Mouse (Mus musculus) myocyte (in vitro differentiated cells): ENCODE results near the gene Lag3. TPM values are rescaled to one million over a fixed set of nuclear protein-coding genes. Genes with fewer than 3 reads are reported as not detected.

ENCODE experiments used
- H3K27me3 ChIP-seq: one replicate; pipeline ENCODE4 v1.6.1; 2011; ENCODE audit not compliant: control insufficient read depth, insufficient read depth, insufficient read length
- H3K36me3 ChIP-seq: one replicate; pipeline ENCODE4 v1.6.1; 2011; ENCODE audit not compliant: control insufficient read depth, insufficient read depth
- H3K4me2 ChIP-seq: one replicate; pipeline ENCODE4 v1.6.1; 2011; ENCODE audit warnings: low read depth, control low read depth
- H3K4me3 ChIP-seq: one replicate; pipeline ENCODE4 v1.5.1; 2011; ENCODE audit warnings: mild to moderate bottlenecking, control low read depth, moderate library complexity
- H3K79me2 ChIP-seq: one replicate; pipeline ENCODE4 v1.6.1; 2011; ENCODE audit not compliant: control insufficient read depth, insufficient read depth
- H3ac ChIP-seq: one replicate; pipeline ENCODE4 v1.6.1; 2011; ENCODE audit not compliant: control insufficient read depth, insufficient read length
- CEBPB ChIP-seq: IDR thresholded peaks from 2 replicates; pipeline ENCODE4 v1.6.1; 2011; ENCODE audit warnings: mild to moderate bottlenecking, moderate library complexity; ENCODE audit not compliant: poor library complexity, insufficient read depth, severe bottlenecking
- E2F4 ChIP-seq: IDR thresholded peaks from one replicate; pipeline ENCODE4 v1.6.1; 2011; ENCODE audit warnings: mild to moderate bottlenecking, control low read depth, moderate library complexity; ENCODE audit not compliant: insufficient read depth
- MAX ChIP-seq: IDR thresholded peaks from one replicate; pipeline ENCODE4 v1.6.1; 2011; ENCODE audit warnings: low read depth, mild to moderate bottlenecking, control low read depth
- MYOD1 ChIP-seq, 3 experiments: IDR thresholded peaks; one replicate each; pipeline ENCODE4 v1.6.1; 2011; ENCODE audit warnings: control low read depth in 2 of 3, low read depth in 2 of 3, mild to moderate bottlenecking in 2 of 3, moderate library complexity in 1 of 3; ENCODE audit not compliant: insufficient read length in 2 of 3, control insufficient read depth in 1 of 3
- MYOG ChIP-seq, 3 experiments: IDR thresholded peaks; one replicate each; pipeline ENCODE4 v1.6.1; 2011; ENCODE audit warnings: control low read depth in 2 of 3, low read depth in 2 of 3, mild to moderate bottlenecking in 2 of 3; ENCODE audit not compliant: insufficient read length in 2 of 3, control insufficient read depth in 1 of 3, insufficient read depth in 1 of 3
- POLR2A ChIP-seq: IDR thresholded peaks from one replicate; pipeline ENCODE4 v1.6.1; 2011; ENCODE audit warnings: low read depth, mild to moderate bottlenecking, control low read depth, moderate library complexity; ENCODE audit not compliant: insufficient read length
- POLR2AphosphoS2 ChIP-seq: IDR thresholded peaks from one replicate; pipeline ENCODE4 v1.6.1; 2011; ENCODE audit warnings: low read depth, control low read depth; ENCODE audit not compliant: insufficient read length
- REST ChIP-seq: IDR thresholded peaks from one replicate; pipeline ENCODE4 v1.6.1; 2011; ENCODE audit warnings: mild to moderate bottlenecking, control low read depth, moderate library complexity; ENCODE audit not compliant: insufficient read depth, insufficient read length
- SRF ChIP-seq: IDR thresholded peaks from one replicate; pipeline ENCODE4 v1.6.1; 2011; ENCODE audit warnings: low read depth; ENCODE audit not compliant: control insufficient read depth, insufficient read length
- TCF12 ChIP-seq: IDR thresholded peaks from one replicate; pipeline ENCODE4 v1.6.1; 2011; ENCODE audit warnings: mild to moderate bottlenecking, control low read depth; ENCODE audit not compliant: poor library complexity, insufficient read depth, severe bottlenecking
- TCF3 ChIP-seq: IDR thresholded peaks from one replicate; pipeline ENCODE4 v1.6.1; 2011; ENCODE audit warnings: low read depth, control low read depth; ENCODE audit not compliant: insufficient read length
- USF1 ChIP-seq: IDR thresholded peaks from one replicate; pipeline ENCODE4 v1.6.1; 2011; ENCODE audit warnings: low read depth, mild to moderate bottlenecking, control low read depth, moderate library complexity
- polyA plus RNA-seq: library from polyadenylated mRNA; unstranded; fragments of >200 nt; fragmentation: generic; extraction: Trizol; gene quantifications from one replicate; pipeline ENCODE4 v1.2.1, GENCODE M21; 2012; ENCODE audit warnings: missing spikeins

Lag3 gene
- 0.41 TPM for polyA plus RNA-seq

DNA sequence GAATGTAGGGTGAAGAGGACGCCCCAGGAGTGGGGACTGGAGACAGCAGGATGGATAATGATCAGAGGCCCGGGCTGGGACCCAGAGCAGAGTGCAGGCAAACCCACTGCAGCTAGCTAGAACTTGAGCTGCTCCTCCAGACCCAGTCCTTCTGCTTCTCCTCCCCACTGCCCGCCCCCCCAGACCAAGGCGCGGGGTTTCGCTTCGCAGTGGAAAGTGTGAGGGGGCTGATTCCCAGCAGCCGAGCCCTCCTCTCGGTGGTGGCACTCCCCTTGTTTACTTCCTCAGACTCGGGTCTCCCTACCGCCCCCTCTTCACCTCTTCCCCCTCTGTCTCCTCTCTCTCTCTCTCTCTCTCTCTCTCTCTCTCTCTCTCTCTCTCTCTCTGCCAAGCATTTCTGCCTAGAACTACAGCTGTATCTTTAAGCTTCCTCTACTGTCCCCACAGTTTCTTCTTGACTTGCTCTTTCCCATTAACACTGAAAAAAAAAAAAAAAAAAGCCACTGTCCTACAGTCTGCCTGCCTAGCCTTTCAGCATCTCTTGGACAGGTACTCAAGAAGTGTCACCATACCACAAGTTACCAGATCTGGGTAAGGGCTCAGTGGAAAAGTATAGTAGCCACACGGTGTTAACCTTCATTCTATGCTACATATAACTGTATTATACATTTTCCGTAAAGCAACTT is at the start of gene Lag3:
TSS of gene Lag3 (minus strand) at position 173 of the 686 bp plus-strand sequence.
- Histone ChIP-seq H3K4me2 (no peak within 1 kb of the TSS), H3K36me3 (peaks cover 16% of the 10 kb centered on the region), H3ac (no peak within 1 kb of the TSS), H3K27me3 (no peaks in the 10 kb centered on the region), H3K4me3 (no peak within 1 kb of the TSS), H3K79me2 (peaks cover 14% of the 10 kb centered on the region)
- TF ChIP-seq POLR2AphosphoS2 (peak; percentile 57), E2F4 (no peak), MYOG (IDR thresholded peaks at IDR 0.05; ENCODE audit: control insufficient read depth in 1 of 3, insufficient read depth in 1 of 3, insufficient read length in 2 of 3, low read depth in 2 of 3) (no peak), USF1 (no peak), TCF3 (no peak)

DNA sequence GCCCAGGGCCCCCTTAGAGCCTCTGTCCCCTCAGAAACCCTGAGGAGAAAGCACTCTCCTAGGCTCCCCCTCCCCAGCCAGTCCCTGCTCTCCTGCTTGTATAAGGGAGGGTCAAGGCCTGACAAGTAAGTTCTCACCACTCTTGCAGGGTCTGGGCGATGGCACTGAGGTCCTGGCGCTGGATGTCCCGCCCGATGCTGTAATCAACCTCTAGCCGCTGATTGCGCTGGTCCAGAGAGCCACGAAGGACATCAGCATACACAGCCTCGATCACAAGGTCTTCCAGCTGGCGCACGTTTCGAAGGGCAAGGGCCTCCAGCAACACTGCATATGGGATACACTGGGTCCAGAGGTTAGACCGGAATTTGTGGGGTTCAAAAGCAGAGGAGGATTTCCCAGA is 49.5 kb upstream of the Lag3 start:
- Histone ChIP-seq H3K4me3 (no peak overlapping the region), H3ac (no peak overlapping the region), H3K27me3 (no peaks in the 10 kb centered on the region), H3K4me2 (no peak overlapping the region), H3K36me3 (peaks cover 25% of the 10 kb centered on the region), H3K79me2 (peaks cover 11% of the 10 kb centered on the region)
- TF ChIP-seq POLR2AphosphoS2 = peak; percentile 26
- no peak for TF ChIP-seq TCF3

DNA sequence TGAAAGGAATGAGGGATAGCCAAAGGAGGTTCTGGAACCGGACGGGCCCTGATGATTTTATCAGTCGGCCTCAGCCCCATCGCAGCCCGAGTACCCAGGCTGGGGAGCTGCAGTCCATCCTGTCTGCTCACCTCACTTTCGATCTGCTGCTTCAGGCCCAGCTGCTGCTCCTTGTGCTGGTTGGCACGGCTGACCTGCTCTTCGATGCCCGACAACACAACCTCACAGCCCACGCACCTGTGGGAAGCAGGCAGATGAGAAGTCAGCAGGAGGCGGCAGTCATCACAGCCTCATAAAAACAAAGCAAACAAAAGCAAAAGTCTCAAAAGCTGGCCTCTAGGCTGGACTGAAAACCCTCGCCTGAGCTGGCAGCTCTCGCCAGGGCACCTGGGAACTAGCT is 48.5 kb upstream of the Lag3 start:
- H3K4me3 ChIP-seq = no peak overlapping the region
- H3K79me2 ChIP-seq = peaks cover 8% of the 10 kb centered on the region
- TF ChIP-seq E2F4 = no peak
- TF ChIP-seq TCF12 = no peak
- TF ChIP-seq SRF = no peak
- no peak for TF ChIP-seq USF1
- TF ChIP-seq MAX = no peak
- TF ChIP-seq POLR2AphosphoS2 = no peak
- no peak for TF ChIP-seq REST
- TF ChIP-seq MYOD1 (IDR thresholded peaks at IDR 0.05; ENCODE audit: control insufficient read depth in 1 of 3, insufficient read length in 2 of 3, low read depth in 2 of 3) = no peak
- no peak for TF ChIP-seq MYOG (IDR thresholded peaks at IDR 0.05; ENCODE audit: control insufficient read depth in 1 of 3, insufficient read depth in 1 of 3, insufficient read length in 2 of 3, low read depth in 2 of 3)
- H3K4me2 ChIP-seq = no peak overlapping the region
- peaks cover 25% of the 10 kb centered on the region for H3K36me3 ChIP-seq
- no peak overlapping the region for H3ac ChIP-seq
- no peaks in the 10 kb centered on the region for H3K27me3 ChIP-seq

DNA sequence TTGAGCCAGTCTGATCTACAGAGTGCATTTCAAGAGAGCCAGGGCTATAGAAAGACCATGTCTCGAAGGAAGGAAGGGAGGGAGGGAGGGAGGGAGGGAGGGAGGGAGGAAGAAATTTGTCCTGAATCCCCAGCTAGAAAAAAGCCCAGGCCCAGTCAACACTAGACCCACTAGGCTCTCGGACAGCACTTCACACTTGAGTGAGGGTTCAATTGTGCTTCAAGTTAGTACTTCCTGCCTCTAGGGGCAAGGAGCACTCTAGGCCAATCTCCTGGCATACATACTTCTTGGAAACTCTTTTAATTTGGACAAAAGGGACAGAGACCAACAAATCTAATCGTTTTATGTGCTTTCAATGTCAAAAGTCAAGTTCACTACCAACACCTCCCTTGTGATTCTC is 46.6 kb upstream of the Lag3 start:
- no peak overlapping the region for H3ac ChIP-seq
- no peak overlapping the region for H3K4me3 ChIP-seq
- H3K4me2 ChIP-seq = no peak overlapping the region
- no peak for TF ChIP-seq USF1
- no peak for TF ChIP-seq SRF
- TF ChIP-seq TCF3 = no peak
- no peak for TF ChIP-seq REST
- TF ChIP-seq TCF12 = no peak
- no peak for TF ChIP-seq E2F4
- no peak for TF ChIP-seq MYOG (IDR thresholded peaks at IDR 0.05; ENCODE audit: control insufficient read depth in 1 of 3, insufficient read depth in 1 of 3, insufficient read length in 2 of 3, low read depth in 2 of 3)
- TF ChIP-seq POLR2A = no peak
- TF ChIP-seq CEBPB = no peak
- TF ChIP-seq POLR2AphosphoS2 = no peak
- TF ChIP-seq MAX = no peak
- no peak for TF ChIP-seq MYOD1 (IDR thresholded peaks at IDR 0.05; ENCODE audit: control insufficient read depth in 1 of 3, insufficient read length in 2 of 3, low read depth in 2 of 3)
- no peaks in the 10 kb centered on the region for H3K27me3 ChIP-seq
- no peaks in the 10 kb centered on the region for H3K79me2 ChIP-seq
- H3K36me3 ChIP-seq = peaks cover 25% of the 10 kb centered on the region

DNA sequence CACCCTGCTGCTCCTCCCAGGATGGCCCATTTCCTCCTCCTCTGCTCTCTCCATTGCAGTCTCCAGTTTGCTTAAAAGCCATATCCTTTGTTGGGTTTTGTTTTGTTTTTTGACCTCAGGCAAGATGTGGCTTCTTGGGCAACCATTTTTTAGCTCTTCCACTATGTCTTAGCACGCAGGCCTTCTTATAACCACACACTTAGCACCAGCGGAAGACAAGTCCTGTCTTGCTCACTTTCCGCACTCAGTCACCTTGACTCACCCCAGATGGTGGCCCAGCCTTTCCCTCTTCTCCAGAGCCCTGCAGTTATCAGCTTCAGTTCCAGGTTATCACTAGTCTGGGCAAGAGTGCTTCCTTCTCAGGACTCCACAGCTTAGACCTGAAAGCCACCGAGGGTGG is 43.7 kb upstream of the Lag3 start:
- Histone ChIP-seq H3K79me2 (no peaks in the 10 kb centered on the region), H3K4me2 (no peak overlapping the region), H3K27me3 (no peaks in the 10 kb centered on the region), H3K4me3 (no peak overlapping the region), H3ac (no peak overlapping the region), H3K36me3 (peaks cover 21% of the 10 kb centered on the region)
- TF ChIP-seq USF1 = no peak
- no peak for TF ChIP-seq POLR2A
- no peak for TF ChIP-seq POLR2AphosphoS2
- TF ChIP-seq TCF3 = no peak
- no peak for TF ChIP-seq MYOD1 (IDR thresholded peaks at IDR 0.05; ENCODE audit: control insufficient read depth in 1 of 3, insufficient read length in 2 of 3, low read depth in 2 of 3)
